Mouse (Mus musculus) C3H10T1/2 (cell line): ENCODE results near the gene Arhgef10l. TPM values are rescaled to one million over a fixed set of nuclear protein-coding genes. Genes with fewer than 3 reads are reported as not detected.

Experiments used
- polyA plus RNA-seq, 2 experiments: library from polyadenylated mRNA; unstranded; fragments of >200 nt; fragmentation: generic; extraction: Trizol; gene quantifications; one replicate each; pipeline ENCODE4 v1.2.1; 2012; ENCODE audit warnings: missing spikeins in 2 of 2

Arhgef10l gene
- 10 to 100 TPM in 1 of 2 experiments, 1 to 10 TPM in 1; 5.1 to 23.2 TPM for polyA plus RNA-seq

GRCm38 (mm10) chr4:140665760-140666159 is at the start of gene Arhgef10l:
Gene Arhgef10l (minus strand): TSS chr4:140666012.

DNA sequence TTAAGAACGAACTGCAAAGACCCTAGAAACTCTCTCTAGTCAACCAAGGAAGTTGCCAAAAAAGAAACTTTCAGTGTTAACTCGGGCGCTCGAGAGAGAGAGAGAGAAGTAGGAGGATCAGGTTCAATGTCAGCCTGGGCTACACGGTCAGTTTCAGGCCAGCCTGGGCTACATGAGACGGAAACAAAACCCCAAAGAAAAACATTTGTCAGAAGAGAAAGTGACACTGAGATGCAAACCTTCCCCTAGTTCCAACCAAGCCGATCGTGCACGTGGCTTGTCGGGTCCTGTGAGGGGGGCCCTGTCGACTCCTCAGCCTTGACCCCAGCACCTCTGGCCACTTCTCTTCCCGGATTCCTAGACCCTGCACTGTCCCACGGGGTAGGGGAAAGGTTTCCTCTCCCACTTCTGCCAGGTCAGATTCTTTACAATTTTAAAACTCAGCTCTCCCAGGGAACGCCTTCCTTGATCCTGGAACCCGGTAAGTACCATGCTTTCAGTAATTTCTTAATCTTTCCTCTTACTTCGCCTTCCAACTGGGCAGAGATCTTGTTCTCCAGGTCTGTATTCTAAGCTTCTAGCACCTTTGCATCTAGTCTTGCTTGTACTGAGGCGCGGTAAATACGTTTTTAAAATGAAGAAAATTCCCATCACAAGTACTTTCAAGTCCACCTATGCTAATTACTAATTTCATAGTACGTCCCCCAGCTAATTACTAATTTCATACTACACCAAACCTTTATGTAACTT is 34.6 kb upstream of the Arhgef10l start, which contains the start of gene Rcc2:
TSS of gene Rcc2 (plus strand) at position 273 of the 750 bp plus-strand sequence.

Other genes with a start within 250 kb of the Arhgef10l start
- gene Rcc2, start 34.5 kb upstream of the Arhgef10l start, polyA plus RNA-seq: 100 to 1,000 TPM in 1 of 2 experiments, 10 to 100 TPM in 1; 69.0 to 120 TPM
- gene Padi6, start 76.6 kb upstream of the Arhgef10l start, polyA plus RNA-seq: not detected
- under 1 TPM; 0.04 to 0.05 TPM for gene Padi4, start 108.2 kb upstream of the Arhgef10l start, polyA plus RNA-seq
- gene Padi3, start 144.6 kb upstream of the Arhgef10l start, polyA plus RNA-seq: under 1 TPM; 0.06 to 0.22 TPM
- under 1 TPM in 1 of 2 experiments, not detected in 1; 0.01 TPM for gene Padi1, start 179.8 kb upstream of the Arhgef10l start, polyA plus RNA-seq
- under 1 TPM; 0.27 to 0.33 TPM for gene Padi2, start 240.3 kb upstream of the Arhgef10l start, polyA plus RNA-seq